Mouse (Mus musculus) hindbrain, embryonic 10.5 days (tissue): ENCODE results near the gene Ercc8. TPM values are rescaled to one million over a fixed set of nuclear protein-coding genes. Genes with fewer than 3 reads are reported as not detected.
A peak's percentile ranks its signal among the peaks of the same experiment; 100 is the strongest.

Experiments used
- DNase-seq: peaks from one replicate; pipeline ENCODE4 v3.0.0-alpha.2; 2017; ENCODE audit warnings: low spot score
- H3K27ac ChIP-seq: fragments of 300-500 bp; sonication (generic); 2 replicates; pipeline ENCODE4 v1.5.1; 2016; ENCODE audit warnings: mild to moderate bottlenecking, moderate library complexity
- H3K27me3 ChIP-seq: fragments of 300-500 bp; sonication (generic); 2 replicates; pipeline ENCODE4 v1.6.1; 2016; ENCODE audit warnings: mild to moderate bottlenecking; ENCODE audit not compliant: poor library complexity, insufficient read depth, severe bottlenecking
- H3K36me3 ChIP-seq: fragments of 300-500 bp; sonication (generic); 2 replicates; pipeline ENCODE4 v1.6.1; 2016; ENCODE audit warnings: mild to moderate bottlenecking, moderate library complexity
- H3K4me1 ChIP-seq: fragments of 300-500 bp; sonication (generic); replicated peaks from 2 replicates; pipeline ENCODE4 v1.6.1; 2016; ENCODE audit warnings: mild to moderate bottlenecking
- H3K4me3 ChIP-seq: fragments of 300-500 bp; sonication (generic); 2 replicates; pipeline ENCODE4 v1.5.1; 2016; ENCODE audit warnings: mild to moderate bottlenecking, moderate library complexity
- H3K9me3 ChIP-seq: fragments of 300-500 bp; sonication (generic); 2 replicates; pipeline ENCODE4 v1.6.1; 2016; ENCODE audit warnings: mild to moderate bottlenecking, moderate library complexity
- WGBS: fragments of 180-500 bp; shearing (Covaris S2); methylation state at CpG from one replicate; pipeline ENCODE4 v1.1.7; 2016; 5-methylcytosine and 5-hydroxymethylcytosine counted together
- polyA plus RNA-seq: library from polyadenylated mRNA; unstranded; fragments of >200 nt; fragmentation: Nextera tagmentation; extraction: Ambion mirVana; gene quantifications from 2 replicates; pipeline ENCODE4 v1.2.1, GENCODE M21; 2016

Gene Ercc8
- polyA plus RNA-seq, 1 experiment from 2014 or later: 24.9 TPM

DNA sequence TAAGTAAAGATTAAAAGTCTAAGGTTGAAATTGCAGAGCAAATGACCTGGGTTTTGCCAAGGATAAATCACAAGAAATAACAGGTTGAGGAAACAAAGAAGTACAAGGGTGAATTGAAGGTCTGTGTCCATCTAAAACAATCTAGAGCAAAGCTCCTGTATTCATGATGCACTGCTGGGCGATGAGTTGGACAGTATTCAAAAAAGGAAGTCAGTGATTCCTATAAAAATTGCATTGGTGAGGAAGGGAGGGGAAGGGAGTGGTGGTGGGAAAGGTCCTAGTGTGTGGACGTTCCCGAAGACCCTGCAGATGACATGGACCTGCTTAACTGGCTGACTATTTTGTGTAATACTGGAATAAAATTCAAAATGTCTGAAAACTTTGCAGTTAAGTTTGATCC is 6.1 kb downstream of the Ercc8 start:
- no peak overlapping the region for H3K4me3 ChIP-seq
- H3K4me1 ChIP-seq: peaks cover 3% of the 10 kb centered on the region
- H3K27me3 ChIP-seq: no peaks in the 10 kb centered on the region
- 86% methylated on average over 3 of the region's 3 CpGs for whole genome bisulfite sequencing
- no peak overlapping the region for H3K27ac ChIP-seq
- H3K36me3 ChIP-seq: peaks cover 24% of the 10 kb centered on the region
- DNase-seq: no peak
- H3K9me3 ChIP-seq: no peaks in the 10 kb centered on the region

DNA sequence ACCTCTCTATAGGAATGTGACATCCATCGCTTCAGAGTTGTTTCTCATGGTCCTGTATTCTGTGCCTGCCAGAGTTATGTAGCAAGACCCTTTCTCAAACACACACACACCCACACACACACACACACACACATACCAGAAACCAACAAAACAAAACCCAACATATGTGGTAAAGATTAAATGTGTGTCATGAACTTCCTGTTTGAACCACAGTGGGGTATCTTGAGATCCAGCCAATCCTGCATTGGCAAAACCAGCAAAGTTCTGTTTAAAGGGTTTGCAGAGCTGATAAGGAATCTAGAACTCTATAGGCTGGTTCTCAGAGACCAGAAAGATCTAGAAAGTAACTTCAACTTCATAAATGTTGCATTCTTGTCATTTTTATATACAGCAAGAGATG is 11.5 kb downstream of the Ercc8 start:
- no peak overlapping the region for H3K4me3 ChIP-seq
- no peaks in the 10 kb centered on the region for H3K9me3 ChIP-seq
- no peak overlapping the region for H3K27ac ChIP-seq
- no peaks in the 10 kb centered on the region for H3K4me1 ChIP-seq
- no peak for DNase-seq
- H3K36me3 ChIP-seq: peaks cover 58% of the 10 kb centered on the region
- no peaks in the 10 kb centered on the region for H3K27me3 ChIP-seq
- WGBS: 93% methylated on average over 1 of the region's 1 CpGs

DNA sequence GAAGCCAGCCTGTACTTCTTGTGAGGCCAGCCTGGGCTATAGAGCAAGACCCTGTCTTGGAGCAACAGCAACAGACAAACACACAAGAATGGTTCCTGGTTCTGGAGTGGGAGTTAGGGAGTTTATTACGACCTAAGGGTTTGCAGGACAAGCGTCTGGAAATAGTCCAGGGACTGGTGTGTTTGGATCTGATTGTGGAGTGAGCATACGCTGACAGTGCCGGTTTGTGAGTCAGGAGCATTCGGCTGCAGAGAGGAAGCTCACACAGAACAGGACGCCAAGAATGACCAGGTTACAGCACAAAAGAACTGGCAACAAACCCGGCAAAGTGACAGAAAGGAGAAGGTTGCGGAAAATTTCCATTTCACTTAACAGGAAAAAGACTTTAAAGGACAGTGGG is 12.0 kb downstream of the Ercc8 start:
- DNase-seq: no peak
- Histone ChIP-seq H3K27me3 (no peaks in the 10 kb centered on the region), H3K4me1 (no peaks in the 10 kb centered on the region), H3K4me3 (no peak overlapping the region), H3K36me3 (peaks cover 62% of the 10 kb centered on the region), H3K27ac (no peak overlapping the region), H3K9me3 (no peaks in the 10 kb centered on the region)
- WGBS: 92% methylated on average over 8 of the region's 8 CpGs

DNA sequence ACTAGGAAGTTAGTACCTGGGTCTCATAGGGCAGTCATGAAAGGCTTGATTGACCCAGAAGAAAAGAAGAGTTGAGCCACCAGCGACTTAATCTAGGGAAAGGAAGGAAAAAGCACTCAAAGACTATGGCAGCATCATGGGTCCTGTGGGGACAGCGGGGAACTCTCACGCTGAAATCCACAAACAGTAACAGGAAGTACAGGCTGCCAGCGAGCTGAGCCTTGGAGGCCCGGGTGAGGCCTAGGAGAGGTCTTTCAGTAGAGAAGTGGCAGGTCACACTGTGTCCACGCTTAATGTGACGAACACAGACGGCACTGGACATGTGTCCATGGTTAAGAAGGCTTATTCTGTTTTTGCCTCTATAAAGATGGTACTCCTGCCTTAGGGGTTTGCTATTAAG is 21.1 kb downstream of the Ercc8 start:
- no peaks in the 10 kb centered on the region for H3K9me3 ChIP-seq
- H3K36me3 ChIP-seq: peaks cover 84% of the 10 kb centered on the region
- 89% methylated on average over 8 of the region's 8 CpGs for WGBS
- no peak for DNase-seq
- no peak overlapping the region for H3K27ac ChIP-seq
- H3K27me3 ChIP-seq: no peaks in the 10 kb centered on the region
- H3K4me3 ChIP-seq: no peak overlapping the region
- no peaks in the 10 kb centered on the region for H3K4me1 ChIP-seq

DNA sequence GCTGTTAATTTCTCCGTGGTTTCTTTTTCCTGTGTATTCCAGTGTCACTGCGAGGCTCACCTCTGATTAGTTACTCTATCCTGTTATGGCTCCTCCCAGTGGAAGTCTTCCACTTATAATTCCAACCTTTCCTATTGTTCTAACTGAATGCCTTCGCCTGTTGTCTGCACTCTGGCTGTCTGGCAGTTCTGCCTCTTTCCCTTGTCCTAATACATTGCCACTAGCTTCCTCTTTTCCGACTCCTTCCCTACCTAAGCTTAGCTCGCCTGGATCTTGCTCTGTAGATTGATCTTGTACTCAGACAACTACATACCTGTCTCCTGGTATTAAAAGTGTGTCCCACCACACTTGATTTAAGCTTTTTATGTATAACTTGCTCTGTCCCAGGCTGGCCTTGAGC is 22.3 kb downstream of the Ercc8 start:
- Histone ChIP-seq H3K4me3 (no peak overlapping the region), H3K9me3 (no peaks in the 10 kb centered on the region), H3K27me3 (no peaks in the 10 kb centered on the region), H3K36me3 (peaks cover 85% of the 10 kb centered on the region), H3K27ac (no peak overlapping the region), H3K4me1 (no peaks in the 10 kb centered on the region)
- WGBS: 88% methylated on average over 5 of the region's 5 CpGs
- DNase-seq: no peak

DNA sequence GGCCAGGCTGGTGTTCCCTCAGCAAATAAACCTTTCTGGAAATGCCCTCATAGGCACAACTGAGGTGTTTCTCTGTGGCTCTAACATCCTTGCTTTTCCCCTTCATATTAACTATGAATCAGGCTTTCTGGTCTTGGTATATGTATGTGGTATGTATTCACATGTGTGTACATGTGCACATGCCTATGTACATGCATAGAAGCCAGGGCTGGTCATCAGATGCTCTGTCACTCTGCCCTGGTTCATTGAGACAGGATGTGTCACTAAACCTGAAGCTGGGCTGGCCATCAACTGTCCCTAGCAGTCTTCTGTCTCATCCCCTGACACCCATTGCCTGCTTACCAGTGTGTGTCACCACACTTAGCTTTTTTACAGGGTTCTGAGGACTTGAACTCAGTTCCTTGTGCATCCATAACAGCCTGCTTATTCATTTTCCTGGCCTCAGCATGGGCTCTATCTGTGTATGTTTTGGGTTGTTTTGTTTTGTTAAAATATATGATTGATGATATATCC is 26.3 kb downstream of the Ercc8 start:
- no peak for DNase-seq
- Histone ChIP-seq H3K4me3 (no peak overlapping the region), H3K36me3 (peaks cover 73% of the 10 kb centered on the region), H3K27me3 (no peaks in the 10 kb centered on the region), H3K9me3 (no peaks in the 10 kb centered on the region), H3K4me1 (no peaks in the 10 kb centered on the region), H3K27ac (no peak overlapping the region)

DNA sequence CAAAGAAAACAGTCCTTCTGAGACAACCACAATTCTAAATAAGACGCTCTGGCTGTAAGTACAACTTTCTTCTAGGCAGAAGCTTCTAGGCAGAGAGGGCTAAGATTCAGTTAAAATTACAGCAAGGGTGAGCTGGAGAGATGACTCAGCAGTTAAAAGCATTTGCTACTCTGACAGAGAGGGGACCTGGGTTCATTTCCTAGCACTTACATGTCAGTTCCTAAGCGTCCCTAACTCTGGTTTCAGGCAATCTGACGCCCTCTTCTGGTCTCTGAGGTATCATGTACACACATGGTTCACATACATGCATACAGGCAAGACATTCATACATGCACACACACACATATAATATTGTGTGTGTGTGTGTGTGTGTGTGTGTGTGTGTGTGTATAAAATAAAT is 27.0 kb downstream of the Ercc8 start:
- no peak overlapping the region for H3K4me3 ChIP-seq
- no peaks in the 10 kb centered on the region for H3K4me1 ChIP-seq
- peaks cover 74% of the 10 kb centered on the region for H3K36me3 ChIP-seq
- no peak overlapping the region for H3K27ac ChIP-seq
- no peaks in the 10 kb centered on the region for H3K27me3 ChIP-seq
- WGBS: 89% methylated on average over 3 of the region's 3 CpGs
- no peaks in the 10 kb centered on the region for H3K9me3 ChIP-seq
- DNase-seq: no peak

DNA sequence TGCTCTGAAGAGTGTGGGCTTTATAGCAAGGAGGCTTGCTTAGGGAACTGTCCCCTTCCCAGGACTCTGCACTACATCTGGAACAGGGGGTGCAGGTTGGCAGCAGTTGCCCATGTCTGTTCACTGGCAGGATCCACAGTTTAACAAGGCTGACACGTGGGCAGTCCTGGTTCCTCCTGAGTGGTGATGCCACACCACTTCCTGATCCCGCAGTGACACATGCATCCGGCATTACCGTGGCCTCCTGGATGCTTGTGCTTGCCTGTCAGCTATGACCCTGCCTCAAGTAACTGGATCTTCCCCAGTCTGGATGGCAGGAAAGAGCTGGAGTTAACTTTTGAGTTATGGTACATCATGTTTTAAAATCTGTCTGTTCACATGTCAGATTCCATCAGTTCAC is 29.5 kb downstream of the Ercc8 start:
- H3K4me3 ChIP-seq: no peak overlapping the region
- 89% methylated on average over 4 of the region's 4 CpGs for WGBS
- H3K9me3 ChIP-seq: no peaks in the 10 kb centered on the region
- H3K27me3 ChIP-seq: no peaks in the 10 kb centered on the region
- H3K36me3 ChIP-seq: peaks cover 50% of the 10 kb centered on the region
- no peaks in the 10 kb centered on the region for H3K4me1 ChIP-seq
- DNase-seq: no peak
- H3K27ac ChIP-seq: no peak overlapping the region

DNA sequence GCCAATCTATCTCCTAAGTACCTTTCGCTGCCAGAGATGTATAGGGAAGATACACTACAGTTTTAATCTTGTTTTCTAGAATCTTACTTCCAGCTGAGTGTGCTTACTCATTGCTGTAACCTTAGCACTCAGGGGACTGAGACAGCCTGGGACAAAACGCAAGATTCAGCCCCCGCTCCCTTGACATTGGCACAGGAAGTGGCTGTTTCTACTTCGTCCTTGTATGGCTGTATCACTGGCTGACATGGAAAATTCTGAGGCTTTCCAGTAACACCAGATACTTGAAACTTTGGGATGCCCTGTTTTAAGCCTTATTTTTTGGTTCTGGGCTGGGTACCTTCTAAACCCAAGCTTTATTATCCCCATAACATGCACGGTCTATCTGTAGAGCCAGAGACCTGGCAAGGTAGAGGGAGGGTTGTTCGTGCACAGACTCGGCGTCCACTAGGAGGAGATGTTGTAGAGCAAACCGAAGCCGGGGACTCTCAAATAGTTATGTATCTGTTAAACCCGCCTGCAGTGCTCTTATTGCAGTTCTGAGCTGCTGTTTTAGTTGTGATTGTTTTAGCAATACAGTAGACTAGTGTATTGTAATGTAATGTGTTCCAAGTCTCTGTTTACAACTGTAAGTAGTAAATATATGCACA is 32.7 kb downstream of the Ercc8 start:
- no peaks in the 10 kb centered on the region for H3K9me3 ChIP-seq
- H3K36me3 ChIP-seq: peaks cover 47% of the 10 kb centered on the region
- no peaks in the 10 kb centered on the region for H3K27me3 ChIP-seq
- WGBS: 68% methylated on average over 11 of the region's 11 CpGs
- no peaks in the 10 kb centered on the region for H3K4me1 ChIP-seq
- H3K27ac ChIP-seq: no peak overlapping the region
- DNase-seq: peak; percentile 48
- no peak overlapping the region for H3K4me3 ChIP-seq

DNA sequence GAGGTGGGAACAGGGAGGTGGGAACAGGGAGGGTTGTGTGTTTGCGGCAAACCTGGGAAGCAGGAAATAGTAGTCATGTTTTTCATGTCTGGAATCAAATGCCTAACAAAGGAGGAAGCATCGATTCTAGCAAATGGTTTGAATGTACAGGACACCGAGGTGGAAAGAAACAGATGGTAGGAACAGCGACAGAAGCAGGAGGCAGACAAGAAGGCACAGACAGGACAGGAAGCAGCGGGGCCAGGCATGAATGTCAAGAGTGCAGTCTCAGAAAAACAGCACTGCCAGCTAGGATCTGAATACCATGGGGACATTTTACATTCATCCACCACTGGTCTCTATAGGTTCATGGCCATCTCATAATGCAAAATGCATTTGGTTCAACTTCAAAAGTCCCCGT is 36.9 kb downstream of the Ercc8 start:
- Histone ChIP-seq H3K4me1 (no peaks in the 10 kb centered on the region), H3K9me3 (no peaks in the 10 kb centered on the region), H3K4me3 (no peak overlapping the region), H3K36me3 (peaks cover 25% of the 10 kb centered on the region), H3K27ac (no peak overlapping the region), H3K27me3 (no peaks in the 10 kb centered on the region)
- WGBS: 93% methylated on average over 6 of the region's 6 CpGs
- no peak for DNase-seq

DNA sequence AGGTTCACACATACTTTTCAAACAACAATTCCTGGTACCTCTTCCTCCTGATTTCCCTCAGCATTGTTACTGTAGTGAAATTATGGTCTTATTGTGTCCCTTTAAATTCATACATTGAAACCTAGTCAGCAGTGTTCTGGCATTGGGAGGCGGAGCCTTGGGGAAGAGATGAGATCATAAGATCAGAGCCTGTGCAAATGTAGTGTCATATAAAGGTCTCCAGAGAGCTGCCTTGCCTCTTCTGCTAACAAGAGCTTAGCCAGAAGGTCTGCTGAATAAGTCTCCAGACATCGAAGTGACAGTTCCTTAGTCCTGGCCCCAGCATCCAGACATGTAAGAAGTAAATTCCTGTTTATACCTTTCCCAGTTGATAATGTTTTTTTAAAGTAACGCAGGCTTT is 46.3 kb downstream of the Ercc8 start:
- Histone ChIP-seq H3K4me3 (no peak overlapping the region), H3K27me3 (no peaks in the 10 kb centered on the region), H3K4me1 (no peaks in the 10 kb centered on the region), H3K36me3 (no peaks in the 10 kb centered on the region), H3K27ac (no peak overlapping the region), H3K9me3 (no peaks in the 10 kb centered on the region)
- WGBS: 91% methylated on average over 3 of the region's 3 CpGs
- no peak for DNase-seq

DNA sequence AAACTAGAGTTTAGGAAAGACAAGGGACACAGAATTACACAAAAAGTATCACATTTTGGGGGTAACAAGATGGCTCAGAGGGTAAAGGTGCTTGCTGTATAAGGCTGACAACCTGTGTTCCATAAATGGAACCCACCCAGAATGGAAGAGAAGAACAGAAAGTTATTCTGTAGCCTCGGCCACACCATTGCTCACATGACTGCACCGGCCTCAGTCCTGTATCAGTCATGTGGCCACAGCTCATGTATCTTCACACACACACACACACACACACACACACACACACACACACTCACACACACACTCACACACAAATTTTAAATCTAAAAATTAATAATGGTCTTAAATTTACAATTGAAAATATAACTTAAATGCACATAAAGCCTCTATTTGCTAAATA is 48.9 kb downstream of the Ercc8 start:
- H3K27ac ChIP-seq: no peak overlapping the region
- H3K9me3 ChIP-seq: no peaks in the 10 kb centered on the region
- no peaks in the 10 kb centered on the region for H3K36me3 ChIP-seq
- DNase-seq: no peak
- H3K27me3 ChIP-seq: peaks cover 7% of the 10 kb centered on the region; the same call in 1 of the 2 replicates
- H3K4me3 ChIP-seq: no peak overlapping the region
- H3K4me1 ChIP-seq: no peaks in the 10 kb centered on the region
- 94% methylated on average over 2 of the region's 2 CpGs for WGBS

DNA sequence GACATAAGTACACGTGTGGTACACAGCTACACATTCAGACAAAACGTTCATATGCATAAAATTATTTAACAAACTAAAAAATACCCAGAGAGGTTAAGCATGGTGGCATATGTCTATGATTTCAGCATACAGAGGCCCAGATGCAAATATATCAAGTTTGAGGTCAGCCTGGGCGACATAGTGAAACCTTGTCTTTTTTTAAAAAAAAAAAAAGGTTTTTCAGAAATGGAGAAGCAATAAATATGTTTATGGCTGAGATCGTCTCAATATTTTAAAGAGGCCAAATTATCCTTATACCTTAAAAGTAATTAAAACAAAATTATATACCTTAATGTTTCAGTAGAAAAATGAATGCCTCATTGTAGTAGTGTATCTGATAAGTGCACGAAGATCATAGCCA is 49.6 kb downstream of the Ercc8 start:
- 74% methylated on average over 5 of the region's 5 CpGs for WGBS
- Histone ChIP-seq H3K27ac (no peak overlapping the region), H3K36me3 (no peaks in the 10 kb centered on the region), H3K4me1 (no peaks in the 10 kb centered on the region), H3K4me3 (no peak overlapping the region), H3K9me3 (no peaks in the 10 kb centered on the region), H3K27me3 (peaks cover 14% of the 10 kb centered on the region)
- DNase-seq: no peak

DNA sequence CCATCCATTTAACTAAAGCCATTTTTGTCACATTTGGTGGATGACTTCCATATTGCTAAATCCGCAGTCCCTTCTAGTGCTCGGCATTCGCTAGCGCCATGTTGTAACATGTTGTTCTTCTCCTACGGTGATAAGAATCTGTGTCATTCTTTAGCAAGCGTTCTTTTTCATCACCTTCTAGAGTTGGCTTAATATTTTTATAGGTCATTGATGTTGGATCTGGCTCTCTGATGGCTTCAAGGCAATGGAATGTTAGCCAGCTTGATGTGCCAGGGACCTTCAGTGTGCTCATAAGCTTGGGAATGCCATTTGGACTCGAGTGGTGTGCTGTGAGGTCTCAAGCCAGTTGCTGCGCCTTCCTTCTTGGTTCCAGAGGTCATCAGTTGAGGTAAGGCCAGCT is 52.4 kb downstream of the Ercc8 start:
- peaks cover 43% of the 10 kb centered on the region for H3K27me3 ChIP-seq
- no peak for DNase-seq
- H3K4me3 ChIP-seq: no peak overlapping the region
- WGBS: 92% methylated on average over 8 of the region's 8 CpGs
- no peaks in the 10 kb centered on the region for H3K9me3 ChIP-seq
- H3K4me1 ChIP-seq: peaks cover 20% of the 10 kb centered on the region
- no peak overlapping the region for H3K27ac ChIP-seq
- no peaks in the 10 kb centered on the region for H3K36me3 ChIP-seq
